Mouse (Mus musculus) stomach, embryonic 16.5 days (tissue): ENCODE measurements around the gene Ankrd52. TPM values are rescaled to one million over a fixed set of nuclear protein-coding genes. Genes with fewer than 3 reads are reported as not detected.
A peak's percentile ranks its signal among the peaks of the same experiment; 100 is the strongest.
"Not testable (repeated sequence)": the region's sequence is repeated elsewhere in the genome, so short reads cannot be mapped to it uniquely, and the experiment has no call there.

ENCODE experiments used
- ATAC-seq: fragments of 200-750 bp; cut with Nextera tagmentation; 2 replicates; pipeline ENCODE4 v1.8.0; 2017; ENCODE audit warnings: moderate number of reproducible peaks, moderate TSS enrichment; ENCODE audit not compliant: insufficient read depth, low FRiP score
- H3K27ac ChIP-seq: fragments of 300-500 bp; sonication (generic); 2 replicates; pipeline ENCODE4 v1.5.1; 2014; ENCODE audit warnings: low read length
- H3K27me3 ChIP-seq: fragments of 300-500 bp; sonication (generic); 2 replicates; pipeline ENCODE4 v1.6.1; 2014; ENCODE audit warnings: low read length, control low read depth, mixed read lengths; ENCODE audit not compliant: control insufficient read depth, insufficient read depth
- H3K36me3 ChIP-seq: fragments of 300-500 bp; sonication (generic); 2 replicates; pipeline ENCODE4 v1.6.1; 2014; ENCODE audit warnings: low read length; ENCODE audit not compliant: control insufficient read depth, insufficient read depth
- H3K4me1 ChIP-seq: fragments of 300-500 bp; sonication (generic); 2 replicates; pipeline ENCODE4 v1.6.1; 2014; ENCODE audit warnings: low read length, control low read depth, mixed read lengths; ENCODE audit not compliant: control insufficient read depth, insufficient read depth
- H3K4me2 ChIP-seq: fragments of 300-500 bp; sonication (generic); 2 replicates; pipeline ENCODE4 v1.6.1; 2014; ENCODE audit warnings: low read depth, low read length, mixed read lengths
- H3K4me3 ChIP-seq: fragments of 300-500 bp; sonication (generic); replicated peaks from 2 replicates; pipeline ENCODE4 v1.5.1; 2014; ENCODE audit warnings: mild to moderate bottlenecking, low read length
- H3K9ac ChIP-seq: fragments of 300-500 bp; sonication (generic); 2 replicates; pipeline ENCODE4 v1.6.1; 2014; ENCODE audit warnings: low read length
- H3K9me3 ChIP-seq: fragments of 300-500 bp; sonication (generic); replicated peaks from 2 replicates; pipeline ENCODE4 v1.6.1; 2016; ENCODE audit warnings: low read length, control low read depth; ENCODE audit not compliant: control insufficient read depth
- WGBS: fragments of 180-500 bp; shearing (Covaris S2); extraction: QIAGEN DNeasy Blood & Tissue Kit; methylation state at CpG from one replicate; pipeline ENCODE4 v1.1.7; 2014; 5-methylcytosine and 5-hydroxymethylcytosine counted together
- polyA plus RNA-seq: library from polyadenylated mRNA; unstranded; fragments of >200 nt; fragmentation: Nextera tagmentation; extraction: Ambion mirVana; gene quantifications from 2 replicates; pipeline ENCODE4 v1.2.1, GENCODE M21; 2015

Ankrd52 gene
- polyA plus RNA-seq, result 8.4 and 10.0 TPM in 2 replicates

- peak within 1 kb of the TSS; percentile 88 for H3K27ac ChIP-seq
- H3K4me3 ChIP-seq, result peak within 1 kb of the TSS; percentile 90
- H3K36me3 ChIP-seq, result peaks cover 14% of the 10 kb centered on the region
- peaks cover 16% of the 10 kb centered on the region for H3K4me1 ChIP-seq
- under 1% methylated on average over 60 of the region's 73 CpGs for WGBS
- peak; percentile 94 for ATAC-seq
- no peaks in the 10 kb centered on the region for H3K27me3 ChIP-seq
- H3K9me3 ChIP-seq, result no peaks in the 10 kb centered on the region
- peak within 1 kb of the TSS; percentile 95 for H3K9ac ChIP-seq
- peak within 1 kb of the TSS; percentile 90 for H3K4me2 ChIP-seq
Measured at GRCm38 (mm10) chr10:128376455-128377211, at the start of gene Ankrd52. Ankrd52 (plus strand) TSS chr10:128377115.

GRCm38 (mm10) chr10:128327610-128328009, 49.3 kb upstream of the Ankrd52 start:
- Histone ChIP-seq H3K27me3 (no peaks in the 10 kb centered on the region), H3K4me2 (no peak overlapping the region), H3K4me3 (no peak overlapping the region), H3K9me3 (no peaks in the 10 kb centered on the region), H3K9ac (no peak overlapping the region), H3K36me3 (peaks cover 22% of the 10 kb centered on the region), H3K4me1 (peaks cover 11% of the 10 kb centered on the region), H3K27ac (no peak overlapping the region)
- ATAC-seq, result no peak
- 88% methylated on average over 10 of the region's 10 CpGs for WGBS

- not testable (repeated sequence) for H3K4me3 ChIP-seq, H3K27me3 ChIP-seq, ATAC-seq, H3K9ac ChIP-seq, H3K36me3 ChIP-seq, H3K4me1 ChIP-seq, H3K9me3 ChIP-seq, H3K27ac ChIP-seq, H3K4me2 ChIP-seq
- 81% methylated on average over 6 of the region's 6 CpGs for WGBS
Measured at GRCm38 (mm10) chr10:128332358-128333249, 44.3 kb upstream of the Ankrd52 start.

GRCm38 (mm10) chr10:128335582-128335981, 41.3 kb upstream of the Ankrd52 start:
- H3K36me3 ChIP-seq, result no peaks in the 10 kb centered on the region
- no peaks in the 10 kb centered on the region for H3K27me3 ChIP-seq
- no peak overlapping the region for H3K27ac ChIP-seq
- whole genome bisulfite sequencing, result under 1% methylated on average over 4 of the region's 4 CpGs
- no peak overlapping the region for H3K4me2 ChIP-seq
- no peak for ATAC-seq
- H3K4me3 ChIP-seq, result no peak overlapping the region
- peaks cover 15% of the 10 kb centered on the region for H3K4me1 ChIP-seq
- H3K9me3 ChIP-seq, result no peaks in the 10 kb centered on the region
- H3K9ac ChIP-seq, result no peak overlapping the region

- Histone ChIP-seq H3K9me3 (no peaks in the 10 kb centered on the region), H3K27me3 (no peaks in the 10 kb centered on the region), H3K9ac (no peak overlapping the region), H3K4me3 (no peak overlapping the region), H3K36me3 (no peaks in the 10 kb centered on the region), H3K4me1 (peaks cover 15% of the 10 kb centered on the region), H3K27ac (no peak overlapping the region), H3K4me2 (no peak overlapping the region)
- 86% methylated on average over 3 of the region's 3 CpGs for WGBS
- ATAC-seq, result no peak
Measured at GRCm38 (mm10) chr10:128336195-128336594, 40.7 kb upstream of the Ankrd52 start.

- peak overlapping the region; percentile 98; the same call in 1 of the 2 replicates for H3K4me3 ChIP-seq
- H3K27ac ChIP-seq, result peak overlapping the region; percentile 91
Measured at GRCm38 (mm10) chr10:128336597-128336996, 40.3 kb upstream of the Ankrd52 start.

GRCm38 (mm10) chr10:128337306-128338181, 39.4 kb upstream of the Ankrd52 start, which contains the start of gene Cs:
Cs (plus strand) TSS chr10:128337734.
- H3K9ac ChIP-seq, result peak within 1 kb of the TSS; percentile 95
- H3K4me2 ChIP-seq, result peak within 1 kb of the TSS; percentile 84
- H3K9me3 ChIP-seq, result no peaks in the 10 kb centered on the region
- WGBS, result under 1% methylated on average over 61 of the region's 61 CpGs
- H3K27ac ChIP-seq, result peak within 1 kb of the TSS; percentile 98
- no peaks in the 10 kb centered on the region for H3K27me3 ChIP-seq
- ATAC-seq, result peak; percentile 97
- H3K4me1 ChIP-seq, result peaks cover 15% of the 10 kb centered on the region
- H3K36me3 ChIP-seq, result no peaks in the 10 kb centered on the region
- peak within 1 kb of the TSS; percentile 98 for H3K4me3 ChIP-seq

More at GRCm38 (mm10) chr10:128336597-128336996, 40.3 kb upstream of the Ankrd52 start:
- Histone ChIP-seq H3K4me2 (peak overlapping the region; percentile 70), H3K4me1 (peaks cover 15% of the 10 kb centered on the region), H3K27me3 (no peaks in the 10 kb centered on the region), H3K9ac (peak overlapping the region; percentile 67), H3K9me3 (no peaks in the 10 kb centered on the region), H3K36me3 (no peaks in the 10 kb centered on the region)
- WGBS, result 77% methylated on average over 3 of the region's 3 CpGs
- ATAC-seq, result no peak

- 15% methylated on average over 5 of the region's 5 CpGs for WGBS
- Histone ChIP-seq H3K27me3 (no peaks in the 10 kb centered on the region), H3K36me3 (no peaks in the 10 kb centered on the region), H3K4me1 (peaks cover 15% of the 10 kb centered on the region), H3K9ac (peak overlapping the region; percentile 95), H3K4me2 (peak overlapping the region; percentile 84), H3K9me3 (no peaks in the 10 kb centered on the region), H3K4me3 (peak overlapping the region; percentile 98), H3K27ac (peak overlapping the region; percentile 98)
- ATAC-seq, result peak; percentile 15; the same call in 1 of the 2 replicates
Measured at GRCm38 (mm10) chr10:128338415-128338814, 38.5 kb upstream of the Ankrd52 start.
